Mouse (Mus musculus) liver, embryonic 14.5 days (tissue): ENCODE measurements around the gene Pitpnm1.

Source experiments
- CTCF ChIP-seq: IDR thresholded peaks from 2 replicates; pipeline ENCODE4 v1.5.1; 2016; ENCODE audit warnings: antibody characterized with exemption, low read depth, control low read depth
- EP300 ChIP-seq: IDR thresholded peaks from 2 replicates; pipeline ENCODE4 v1.6.1; 2016; ENCODE audit warnings: antibody characterized with exemption, low read depth

DNA sequence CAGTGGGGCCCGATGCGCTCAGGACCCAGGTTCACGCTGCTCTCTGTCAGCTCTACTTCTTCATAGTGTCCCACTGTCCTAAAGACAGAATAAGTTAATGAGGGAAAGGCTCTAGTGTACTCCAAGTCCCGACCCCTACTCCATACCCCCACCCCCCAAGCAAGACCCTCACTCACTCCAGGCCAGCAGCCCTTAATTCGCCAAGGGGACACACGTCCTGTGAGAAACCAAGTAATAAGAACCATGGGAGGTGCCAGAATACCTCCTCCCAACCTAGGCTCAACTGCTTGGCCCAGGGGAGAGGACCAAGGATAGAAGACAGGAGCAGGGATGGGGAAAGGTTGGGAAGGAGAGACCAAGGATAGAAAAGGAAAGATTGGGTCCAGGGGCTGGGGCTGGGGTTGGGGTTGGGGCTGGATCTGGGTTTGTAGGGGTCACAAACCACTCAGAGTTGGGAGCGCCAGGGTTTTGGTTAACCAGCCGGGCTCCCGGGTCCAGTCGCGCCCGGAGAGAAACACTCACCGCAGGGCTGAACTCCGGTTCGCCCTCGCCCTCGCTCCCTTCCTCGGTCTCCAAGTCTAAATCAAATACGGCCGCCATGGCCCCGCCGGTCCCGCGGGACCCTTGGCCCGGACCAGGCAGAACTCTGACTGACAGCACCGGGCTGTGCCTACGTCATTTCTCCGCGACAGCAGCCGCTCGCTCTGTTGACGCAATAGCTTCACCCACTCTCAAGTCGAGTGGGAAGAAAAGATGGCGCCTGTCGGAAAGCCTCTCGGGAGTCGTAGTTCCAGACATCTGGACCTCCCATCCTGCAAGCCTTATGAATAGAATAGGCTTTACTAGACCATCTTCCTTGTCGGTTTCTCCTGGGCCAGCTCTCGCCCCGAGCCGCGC lies 63.1 kb downstream of the Pitpnm1 start, which contains the start of gene Rps6kb2:
- TF ChIP-seq CTCF (no peak), EP300 (no peak)
